Mouse (Mus musculus): ENCODE measurements around the gene Tapt1. TPM values are rescaled to one million over a fixed set of nuclear protein-coding genes. Genes with fewer than 3 reads are reported as not detected.
A peak's percentile ranks its signal among the peaks of the same experiment; 100 is the strongest.

Gene Tapt1
- total and polyA plus RNA-seq, 2 experiments, result 34.8 to 68.6 TPM

DNA sequence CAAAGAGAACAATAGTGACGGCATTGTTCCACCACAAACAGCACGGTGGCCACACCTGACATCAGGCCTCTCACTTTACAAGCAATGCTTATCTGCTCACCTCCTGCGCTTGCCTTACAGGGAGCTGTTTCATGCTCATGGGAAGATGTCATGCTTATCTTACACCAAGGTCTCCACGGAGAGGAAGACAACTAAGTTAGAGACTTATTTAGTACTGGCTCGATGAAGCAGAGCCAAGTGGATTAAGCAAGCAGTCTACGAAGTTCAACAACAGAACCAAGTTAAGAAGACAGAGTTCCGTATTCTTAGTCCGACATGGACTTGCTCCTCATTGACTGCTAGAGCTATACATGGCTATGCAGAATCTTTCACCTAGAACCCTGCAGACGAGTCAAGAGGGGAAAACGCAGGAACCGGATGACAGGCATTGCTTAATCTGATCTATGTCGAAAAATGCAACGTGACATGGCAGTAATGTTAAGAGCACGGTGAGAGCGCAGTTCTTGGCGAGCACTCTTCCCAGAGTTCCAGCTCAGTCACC, 3.0 kb downstream of the Tapt1 start:
- H3K4me3 ChIP-seq (ENCODE audit: insufficient read depth, low read depth, low read length), result no peak overlapping the region; the same call in 1 of the 2 replicates
- peak; percentile 81 for DNase-seq (ENCODE audit: extremely low read depth, low read depth, low spot score)
- peaks cover 43% of the 10 kb centered on the region for H3K79me2 ChIP-seq (ENCODE audit: control insufficient read depth, insufficient read depth, low read length)
- WGBS, result 28% methylated on average over 16 of the region's 16 CpGs
- peak overlapping the region; percentile 27; the same call in 1 of the 2 replicates for H3K9ac ChIP-seq (ENCODE audit: low read depth, low read length)
- H3K36me3 ChIP-seq (ENCODE audit: control insufficient read depth, insufficient read depth, low read length), result no peaks in the 10 kb centered on the region
- TF ChIP-seq POLR2A (IDR thresholded peaks at IDR 0.05; ENCODE audit: extremely low read depth, insufficient read depth, low read length), result no peak
- no peak for TF ChIP-seq CTCF (IDR thresholded peaks at IDR 0.05; ENCODE audit: low read depth, low read length)
- H3K27me3 ChIP-seq (ENCODE audit: control insufficient read depth, insufficient read depth, low read length), result no peaks in the 10 kb centered on the region
- peaks cover 21% of the 10 kb centered on the region for H3K4me1 ChIP-seq (ENCODE audit: control insufficient read depth, insufficient read depth, low read length)
- H3K27ac ChIP-seq (replicated peaks; ENCODE audit: insufficient read depth, low read depth, low read length), result peak overlapping the region; percentile 32

DNA sequence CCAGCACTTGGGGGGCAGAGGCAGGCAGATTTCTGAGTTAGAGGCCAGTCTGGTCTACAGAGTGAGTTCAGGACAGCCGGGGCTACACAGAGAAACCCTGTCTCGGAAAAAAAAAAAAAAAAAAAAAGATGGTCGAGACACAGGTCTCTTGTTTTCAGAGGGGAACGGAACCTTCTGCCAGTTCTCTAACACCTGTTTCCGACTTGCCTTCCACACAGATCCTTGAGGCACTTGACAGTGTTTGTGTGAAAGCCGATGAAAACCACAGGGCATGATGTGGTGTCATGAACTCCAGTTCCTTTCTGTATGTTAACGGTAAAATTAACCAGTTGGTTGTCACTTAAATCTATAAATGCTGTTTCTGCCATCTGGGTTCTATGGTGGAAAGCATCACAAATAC, 6.0 kb downstream of the Tapt1 start:
- 81% methylated on average over 7 of the region's 7 CpGs for WGBS

GRCm38 (mm10) chr5:44219871-44220270, 6.6 kb downstream of the Tapt1 start:
- TF ChIP-seq CTCF (IDR thresholded peaks at IDR 0.05; ENCODE audit: low read depth, low read length) (no peak), POLR2A (IDR thresholded peaks at IDR 0.05; ENCODE audit: extremely low read depth, insufficient read depth, low read length) (no peak)
- H3K9ac ChIP-seq (ENCODE audit: low read depth, low read length), result no peak overlapping the region
- H3K79me2 ChIP-seq (ENCODE audit: control insufficient read depth, insufficient read depth, low read length), result peaks cover 50% of the 10 kb centered on the region
- H3K27me3 ChIP-seq (ENCODE audit: control insufficient read depth, insufficient read depth, low read length), result no peaks in the 10 kb centered on the region
- peaks cover 19% of the 10 kb centered on the region for H3K4me1 ChIP-seq (ENCODE audit: control insufficient read depth, insufficient read depth, low read length)
- no peak for DNase-seq (ENCODE audit: extremely low read depth, low read depth, low spot score)
- no peak overlapping the region for H3K27ac ChIP-seq (replicated peaks; ENCODE audit: insufficient read depth, low read depth, low read length)
- 69% methylated on average over 4 of the region's 4 CpGs for WGBS
- H3K4me3 ChIP-seq (ENCODE audit: insufficient read depth, low read depth, low read length), result no peak overlapping the region
- peaks cover 13% of the 10 kb centered on the region; the same call in 1 of the 2 replicates for H3K36me3 ChIP-seq (ENCODE audit: control insufficient read depth, insufficient read depth, low read length)

More for the DNA sequence above, 6.0 kb downstream of the Tapt1 start:
- Histone ChIP-seq H3K9ac (ENCODE audit: low read depth, low read length) (no peak overlapping the region; the same call in 1 of the 2 replicates), H3K4me1 (ENCODE audit: control insufficient read depth, insufficient read depth, low read length) (peaks cover 22% of the 10 kb centered on the region), H3K36me3 (ENCODE audit: control insufficient read depth, insufficient read depth, low read length) (peaks cover 10% of the 10 kb centered on the region; the same call in 1 of the 2 replicates), H3K4me3 (ENCODE audit: insufficient read depth, low read depth, low read length) (no peak overlapping the region), H3K27me3 (ENCODE audit: control insufficient read depth, insufficient read depth, low read length) (no peaks in the 10 kb centered on the region), H3K27ac (replicated peaks; ENCODE audit: insufficient read depth, low read depth, low read length) (no peak overlapping the region), H3K79me2 (ENCODE audit: control insufficient read depth, insufficient read depth, low read length) (peaks cover 47% of the 10 kb centered on the region)
- TF ChIP-seq CTCF (IDR thresholded peaks at IDR 0.05; ENCODE audit: low read depth, low read length) (no peak), POLR2A (IDR thresholded peaks at IDR 0.05; ENCODE audit: extremely low read depth, insufficient read depth, low read length) (no peak)
- DNase-seq (ENCODE audit: extremely low read depth, low read depth, low spot score), result no peak

GRCm38 (mm10) chr5:44218483-44218882, 7.9 kb downstream of the Tapt1 start:
- Histone ChIP-seq H3K79me2 (ENCODE audit: control insufficient read depth, insufficient read depth, low read length) (peaks cover 50% of the 10 kb centered on the region), H3K9ac (ENCODE audit: low read depth, low read length) (no peak overlapping the region), H3K27ac (replicated peaks; ENCODE audit: insufficient read depth, low read depth, low read length) (no peak overlapping the region), H3K4me3 (ENCODE audit: insufficient read depth, low read depth, low read length) (no peak overlapping the region), H3K36me3 (ENCODE audit: control insufficient read depth, insufficient read depth, low read length) (peaks cover 14% of the 10 kb centered on the region; the same call in 1 of the 2 replicates), H3K27me3 (ENCODE audit: control insufficient read depth, insufficient read depth, low read length) (no peaks in the 10 kb centered on the region), H3K4me1 (ENCODE audit: control insufficient read depth, insufficient read depth, low read length) (peaks cover 11% of the 10 kb centered on the region)
- no peak for TF ChIP-seq CTCF (IDR thresholded peaks at IDR 0.05; ENCODE audit: low read depth, low read length)
- DNase-seq (ENCODE audit: extremely low read depth, low read depth, low spot score), result peak; percentile 74
- 33% methylated on average over 4 of the region's 4 CpGs for WGBS

GRCm38 (mm10) chr5:44217685-44218041, 8.8 kb downstream of the Tapt1 start:
- Histone ChIP-seq H3K27ac (replicated peaks; ENCODE audit: insufficient read depth, low read depth, low read length) (no peak overlapping the region), H3K9ac (ENCODE audit: low read depth, low read length) (no peak overlapping the region), H3K4me1 (ENCODE audit: control insufficient read depth, insufficient read depth, low read length) (peaks cover 7% of the 10 kb centered on the region), H3K79me2 (ENCODE audit: control insufficient read depth, insufficient read depth, low read length) (peaks cover 48% of the 10 kb centered on the region; the same call in 1 of the 2 replicates), H3K27me3 (ENCODE audit: control insufficient read depth, insufficient read depth, low read length) (no peaks in the 10 kb centered on the region), H3K4me3 (ENCODE audit: insufficient read depth, low read depth, low read length) (no peak overlapping the region), H3K36me3 (ENCODE audit: control insufficient read depth, insufficient read depth, low read length) (peaks cover 14% of the 10 kb centered on the region; the same call in 1 of the 2 replicates)
- 81% methylated on average over 5 of the region's 5 CpGs for WGBS
- no peak for TF ChIP-seq CTCF (IDR thresholded peaks at IDR 0.05; ENCODE audit: low read depth, low read length)
- no peak for TF ChIP-seq POLR2A (IDR thresholded peaks at IDR 0.05; ENCODE audit: extremely low read depth, insufficient read depth, low read length)
- no peak for DNase-seq (ENCODE audit: extremely low read depth, low read depth, low spot score)

DNA sequence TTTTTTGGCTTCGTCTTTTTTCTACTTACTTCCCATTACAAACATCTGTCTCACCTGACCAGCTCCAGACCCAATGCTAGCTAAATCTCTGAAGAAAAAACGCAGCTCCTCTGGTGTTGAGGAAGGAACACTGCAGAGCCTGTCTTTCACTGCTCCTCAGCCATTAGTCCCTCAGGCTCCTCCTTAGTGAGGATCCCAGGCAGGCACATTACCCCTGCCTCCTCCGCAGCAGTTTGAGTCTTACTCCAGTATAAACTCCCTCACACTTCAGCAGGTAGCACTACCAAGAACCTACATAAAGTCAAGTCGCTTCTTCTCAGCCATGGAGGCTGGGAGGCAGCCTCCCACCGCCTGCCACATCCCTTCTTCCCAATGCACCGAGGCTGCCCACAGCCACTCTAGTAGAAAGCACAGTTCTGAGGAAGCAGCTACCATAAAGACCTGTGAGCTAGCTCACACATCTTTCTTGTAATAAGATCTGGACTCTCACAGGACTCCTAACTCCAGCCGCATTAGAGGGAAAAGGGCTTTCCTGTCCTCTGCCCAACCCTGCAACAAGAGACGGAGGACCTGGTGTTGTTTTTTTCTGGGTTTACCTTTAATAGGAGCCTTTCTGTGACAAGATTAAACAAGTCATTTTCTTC, 9.3 kb downstream of the Tapt1 start:
- Histone ChIP-seq H3K4me3 (ENCODE audit: insufficient read depth, low read depth, low read length) (no peak overlapping the region), H3K36me3 (ENCODE audit: control insufficient read depth, insufficient read depth, low read length) (peaks cover 14% of the 10 kb centered on the region; the same call in 1 of the 2 replicates), H3K79me2 (ENCODE audit: control insufficient read depth, insufficient read depth, low read length) (peaks cover 51% of the 10 kb centered on the region; the same call in 1 of the 2 replicates), H3K27ac (replicated peaks; ENCODE audit: insufficient read depth, low read depth, low read length) (no peak overlapping the region), H3K27me3 (ENCODE audit: control insufficient read depth, insufficient read depth, low read length) (no peaks in the 10 kb centered on the region), H3K4me1 (ENCODE audit: control insufficient read depth, insufficient read depth, low read length) (peaks cover 8% of the 10 kb centered on the region), H3K9ac (ENCODE audit: low read depth, low read length) (no peak overlapping the region)
- no peak for DNase-seq (ENCODE audit: extremely low read depth, low read depth, low spot score)
- TF ChIP-seq POLR2A (IDR thresholded peaks at IDR 0.05; ENCODE audit: extremely low read depth, insufficient read depth, low read length) (no peak), CTCF (IDR thresholded peaks at IDR 0.05; ENCODE audit: low read depth, low read length) (no peak)
- 89% methylated on average over 8 of the region's 8 CpGs for WGBS
